Mouse (Mus musculus): ENCODE data around the gene Cped1.
"Not testable (repeated sequence)": the region's sequence is repeated elsewhere in the genome, so short reads cannot be mapped to it uniquely, and the experiment has no call there.

Cped1 gene

GRCm38 (mm10) chr6:22091773-22092172 is 106.1 kb downstream of the Cped1 start:
- no peak for DNase-seq

- no peak for DNase-seq
Observed at GRCm38 (mm10) chr6:22093792-22094191, 108.1 kb downstream of the Cped1 start.

- peak; percentile 53 to 66 for DNase-seq
Observed at GRCm38 (mm10) chr6:22097709-22098108, 112.0 kb downstream of the Cped1 start.

- DNase-seq = no peak
Observed at GRCm38 (mm10) chr6:22099832-22100231, 114.1 kb downstream of the Cped1 start.

- no peak for DNase-seq
Observed at GRCm38 (mm10) chr6:22101939-22102338, 116.2 kb downstream of the Cped1 start.

- no peak for DNase-seq
Observed at GRCm38 (mm10) chr6:22102752-22103151, 117.0 kb downstream of the Cped1 start.

- DNase-seq = no peak
Observed at GRCm38 (mm10) chr6:22103713-22104112, 118.0 kb downstream of the Cped1 start.

- peak in 1 of 2 experiments; percentile 16 for DNase-seq
Observed at GRCm38 (mm10) chr6:22104211-22104610, 118.5 kb downstream of the Cped1 start.

GRCm38 (mm10) chr6:22114079-22114478 is 128.4 kb downstream of the Cped1 start:
- no peak for DNase-seq

- no peak for DNase-seq
Observed at GRCm38 (mm10) chr6:22116679-22117078, 131.0 kb downstream of the Cped1 start.

GRCm38 (mm10) chr6:22122080-22122479 is 136.4 kb downstream of the Cped1 start:
- DNase-seq = peak; percentile 75 to 82

- DNase-seq = no peak
Observed at GRCm38 (mm10) chr6:22122693-22123092, 137.0 kb downstream of the Cped1 start.

- DNase-seq = no peak
Observed at GRCm38 (mm10) chr6:22123332-22123731, 137.6 kb downstream of the Cped1 start.

- DNase-seq = not testable (repeated sequence)
Observed at GRCm38 (mm10) chr6:22124575-22125330, 139.0 kb downstream of the Cped1 start.

- DNase-seq = no peak
Observed at GRCm38 (mm10) chr6:22135038-22135631, 149.4 kb downstream of the Cped1 start.

GRCm38 (mm10) chr6:22136805-22137204 is 151.1 kb downstream of the Cped1 start:
- DNase-seq = peak; percentile 28 to 47

- peak; percentile 43 to 59 for DNase-seq
Observed at GRCm38 (mm10) chr6:22140786-22141185, 155.1 kb downstream of the Cped1 start.

- no peak for DNase-seq
Observed at GRCm38 (mm10) chr6:22147236-22147635, 161.5 kb downstream of the Cped1 start.

GRCm38 (mm10) chr6:22148511-22148910 is 162.8 kb downstream of the Cped1 start:
- no peak for DNase-seq

- DNase-seq = peak; percentile 93 to 95
Observed at GRCm38 (mm10) chr6:22157461-22157860, 171.7 kb downstream of the Cped1 start.

GRCm38 (mm10) chr6:22161944-22162343 is 176.2 kb downstream of the Cped1 start:
- no peak for DNase-seq

- no peak for DNase-seq
Observed at GRCm38 (mm10) chr6:22168388-22168787, 182.7 kb downstream of the Cped1 start.

GRCm38 (mm10) chr6:22178721-22179295 is 193.1 kb downstream of the Cped1 start:
- no peak for DNase-seq

GRCm38 (mm10) chr6:22180316-22180715 is 194.6 kb downstream of the Cped1 start:
- DNase-seq = no peak
